Mouse (Mus musculus) kidney, embryonic 16.5 days (tissue): ENCODE measurements around the gene Mfap2. TPM values are rescaled to one million over a fixed set of nuclear protein-coding genes. Genes with fewer than 3 reads are reported as not detected.
A peak's percentile ranks its signal among the peaks of the same experiment; 100 is the strongest.

Experiments
- ATAC-seq: fragments of 200-750 bp; cut with Nextera tagmentation; 2 replicates; pipeline ENCODE4 v1.8.0; 2017; ENCODE audit warnings: moderate TSS enrichment; ENCODE audit not compliant: low FRiP score, low TSS enrichment
- H3K27ac ChIP-seq: fragments of 300-500 bp; sonication (generic); 2 replicates; pipeline ENCODE4 v1.5.1; 2014; ENCODE audit warnings: low read length
- H3K27me3 ChIP-seq: fragments of 300-500 bp; sonication (generic); 2 replicates; pipeline ENCODE4 v1.6.1; 2014; ENCODE audit warnings: low read length, control low read depth, mixed read lengths; ENCODE audit not compliant: insufficient read depth
- H3K36me3 ChIP-seq: fragments of 300-500 bp; sonication (generic); 2 replicates; pipeline ENCODE4 v1.6.1; 2014; ENCODE audit warnings: low read length, control low read depth, mixed read lengths; ENCODE audit not compliant: insufficient read depth
- H3K4me1 ChIP-seq: fragments of 300-500 bp; sonication (generic); 2 replicates; pipeline ENCODE4 v1.6.1; 2014; ENCODE audit warnings: low read length, control low read depth, mixed read lengths; ENCODE audit not compliant: insufficient read depth
- H3K4me2 ChIP-seq: fragments of 300-500 bp; sonication (generic); replicated peaks from 2 replicates; pipeline ENCODE4 v1.6.1; 2014; ENCODE audit warnings: low read depth, low read length
- H3K4me3 ChIP-seq: fragments of 300-500 bp; sonication (generic); 2 replicates; pipeline ENCODE4 v1.5.1; 2014; ENCODE audit warnings: mild to moderate bottlenecking, low read length
- H3K9ac ChIP-seq: fragments of 300-500 bp; sonication (generic); replicated peaks from 2 replicates; pipeline ENCODE4 v1.6.1; 2014; ENCODE audit warnings: low read length
- H3K9me3 ChIP-seq: fragments of 300-500 bp; sonication (generic); 2 replicates; pipeline ENCODE4 v1.6.1; 2016; ENCODE audit warnings: low read length, control low read depth
- WGBS: fragments of 180-500 bp; shearing (Covaris S2); extraction: QIAGEN DNeasy Blood & Tissue Kit; methylation state at CpG from one replicate; pipeline ENCODE4 v1.1.7; 2014; 5-methylcytosine and 5-hydroxymethylcytosine counted together
- polyA plus RNA-seq: library from polyadenylated mRNA; unstranded; fragments of >200 nt; fragmentation: Nextera tagmentation; extraction: Ambion mirVana; gene quantifications from 2 replicates; pipeline ENCODE4 v1.2.1, GENCODE M21; 2015

The Mfap2 gene
- polyA plus RNA-seq, 1 experiment from 2014 or later, result 442 TPM

- H3K4me1 ChIP-seq, result peaks cover 19% of the 10 kb centered on the region
- no peaks in the 10 kb centered on the region for H3K9me3 ChIP-seq
- peak overlapping the region; percentile 85 for H3K4me2 ChIP-seq
- H3K4me3 ChIP-seq, result peak overlapping the region; percentile 72
- no peaks in the 10 kb centered on the region for H3K36me3 ChIP-seq
- peak overlapping the region; percentile 85 for H3K9ac ChIP-seq
- WGBS, result under 1% methylated on average over 32 of the region's 32 CpGs
- no peak for ATAC-seq
- no peaks in the 10 kb centered on the region for H3K27me3 ChIP-seq
- H3K27ac ChIP-seq, result peak overlapping the region; percentile 95
Measured at GRCm38 (mm10) chr4:141059616-141060425, 49.6 kb downstream of the Mfap2 start.

GRCm38 (mm10) chr4:141060426-141061301, 50.4 kb downstream of the Mfap2 start, which contains the start of gene Crocc:
TSS of gene Crocc (minus strand) at chr4:141060550.
- Histone ChIP-seq H3K4me2 (peak within 1 kb of the TSS; percentile 85), H3K9ac (peak within 1 kb of the TSS; percentile 85), H3K27me3 (no peaks in the 10 kb centered on the region), H3K4me3 (peak within 1 kb of the TSS; percentile 72), H3K4me1 (peaks cover 19% of the 10 kb centered on the region), H3K36me3 (no peaks in the 10 kb centered on the region; the same call in 1 of the 2 replicates), H3K9me3 (no peaks in the 10 kb centered on the region), H3K27ac (peak within 1 kb of the TSS; percentile 95)
- WGBS, result under 1% methylated on average over 77 of the region's 77 CpGs
- ATAC-seq, result peak; percentile 96

GRCm38 (mm10) chr4:141064104-141064659, 54.0 kb downstream of the Mfap2 start:
- WGBS, result 88% methylated on average over 4 of the region's 4 CpGs

GRCm38 (mm10) chr4:141065123-141065522, 54.9 kb downstream of the Mfap2 start:
- 3% methylated on average over 8 of the region's 8 CpGs for WGBS
- no peak overlapping the region for H3K27ac ChIP-seq
- no peak overlapping the region for H3K4me2 ChIP-seq
- no peaks in the 10 kb centered on the region for H3K9me3 ChIP-seq
- H3K4me1 ChIP-seq, result peaks cover 6% of the 10 kb centered on the region
- ATAC-seq, result no peak
- H3K9ac ChIP-seq, result no peak overlapping the region
- H3K27me3 ChIP-seq, result no peaks in the 10 kb centered on the region
- H3K36me3 ChIP-seq, result peaks cover 35% of the 10 kb centered on the region
- no peak overlapping the region for H3K4me3 ChIP-seq

More at GRCm38 (mm10) chr4:141064104-141064659, 54.0 kb downstream of the Mfap2 start:
- H3K9ac ChIP-seq, result no peak overlapping the region
- no peaks in the 10 kb centered on the region for H3K27me3 ChIP-seq
- peaks cover 31% of the 10 kb centered on the region for H3K36me3 ChIP-seq
- no peak overlapping the region for H3K27ac ChIP-seq
- peaks cover 12% of the 10 kb centered on the region for H3K4me1 ChIP-seq
- no peak overlapping the region for H3K4me3 ChIP-seq
- no peak for ATAC-seq
- H3K9me3 ChIP-seq, result no peaks in the 10 kb centered on the region
- H3K4me2 ChIP-seq, result no peak overlapping the region

Other genes starting within 250 kb of the Mfap2 start
- gene Padi4, start 236.2 kb upstream of the Mfap2 start, polyA plus RNA-seq, result 1.0 and 1.1 TPM in 2 replicates
- gene Padi3, start 199.8 kb upstream of the Mfap2 start, polyA plus RNA-seq, result 0.10 and 0.17 TPM in 2 replicates
- gene Padi1, start 164.6 kb upstream of the Mfap2 start, polyA plus RNA-seq, result 0.26 and 0.33 TPM in 2 replicates
- gene Padi2, start 104.1 kb upstream of the Mfap2 start, polyA plus RNA-seq, result 18.1 and 24.3 TPM in 2 replicates
- gene Sdhb, start 49.2 kb upstream of the Mfap2 start, polyA plus RNA-seq, result 520 and 550 TPM in 2 replicates
- 48.9 and 50.7 TPM in 2 replicates for gene Atp13a2, start 23.5 kb upstream of the Mfap2 start, polyA plus RNA-seq
- 10.1 and 11.3 TPM in 2 replicates for gene Crocc, start 50.1 kb downstream of the Mfap2 start, polyA plus RNA-seq
- 94.5 and 99.0 TPM in 2 replicates for gene Necap2, start 67.9 kb downstream of the Mfap2 start, polyA plus RNA-seq
- gene Spata21, start 77.9 kb downstream of the Mfap2 start, polyA plus RNA-seq, result 0.51 and 0.59 TPM in 2 replicates
- 50.8 and 51.3 TPM in 2 replicates for gene Szrd1, start 129.4 kb downstream of the Mfap2 start, polyA plus RNA-seq
- 21.1 and 21.9 TPM in 2 replicates for gene Fbxo42, start 137.5 kb downstream of the Mfap2 start, polyA plus RNA-seq
- 8.1 and 9.2 TPM in 2 replicates for gene Rsg1, start 203.5 kb downstream of the Mfap2 start, polyA plus RNA-seq
- gene Arhgef19, start 229.1 kb downstream of the Mfap2 start, polyA plus RNA-seq, result 9.6 and 11.2 TPM in 2 replicates